Mouse (Mus musculus): ENCODE data around the gene Fyn.

The Fyn gene

GRCm38 (mm10) chr10:39508801-39509200 lies 140.1 kb downstream of the Fyn start:
- DNase-seq (ENCODE audit: low read depth): no peak

- DNase-seq (ENCODE audit: low read depth): no peak
Measured at GRCm38 (mm10) chr10:39509937-39510336, 141.3 kb downstream of the Fyn start.

- DNase-seq (ENCODE audit: low read depth): no peak
Measured at GRCm38 (mm10) chr10:39512631-39513314, 144.1 kb downstream of the Fyn start.

DNA sequence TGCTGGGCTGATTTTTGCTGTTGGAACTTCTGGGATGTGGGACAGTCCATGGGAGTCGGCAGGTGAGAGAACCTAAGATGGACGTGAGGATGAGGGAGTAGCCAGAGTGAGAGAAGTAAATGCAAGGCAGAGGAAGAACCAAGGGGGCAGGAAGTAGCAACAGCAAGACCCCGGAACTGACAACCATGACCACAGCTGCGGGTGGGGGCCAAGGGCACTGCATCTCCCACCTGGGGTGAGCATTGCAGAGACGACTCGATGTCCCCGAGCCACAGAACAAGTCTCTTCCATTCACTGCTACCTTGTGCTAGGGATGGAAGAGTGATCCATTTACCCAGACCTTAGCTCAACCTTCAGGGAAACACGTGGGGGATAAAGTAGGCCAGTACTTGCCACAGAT lies 146.3 kb downstream of the Fyn start:
- DNase-seq (ENCODE audit: low read depth): no peak

GRCm38 (mm10) chr10:39516541-39517133 lies 148.0 kb downstream of the Fyn start:
- DNase-seq (ENCODE audit: low read depth): no peak

GRCm38 (mm10) chr10:39517375-39517774 lies 148.7 kb downstream of the Fyn start:
- DNase-seq (ENCODE audit: low read depth): no peak

GRCm38 (mm10) chr10:39518232-39518631 lies 149.6 kb downstream of the Fyn start:
- no peak for DNase-seq (ENCODE audit: low read depth)

DNA sequence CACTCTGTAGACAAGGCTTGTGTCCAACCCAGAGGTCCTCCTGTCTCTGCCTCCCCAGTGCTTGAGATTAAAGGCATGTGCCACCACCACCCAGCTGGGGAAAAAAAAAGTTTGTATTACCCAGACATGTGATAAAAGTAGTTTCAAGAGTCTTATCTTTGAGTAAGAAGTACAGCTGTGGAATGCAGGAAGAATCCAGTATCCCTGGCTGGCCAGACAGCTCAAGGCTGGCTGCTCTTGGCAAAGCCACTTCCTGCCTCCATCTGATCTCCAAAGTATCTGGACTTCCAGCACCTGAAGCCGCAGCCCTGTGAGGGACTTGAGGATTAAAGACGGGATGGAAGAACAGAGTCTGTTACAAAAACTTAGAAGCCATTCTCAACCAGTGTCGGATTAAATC lies 150.2 kb downstream of the Fyn start:
- DNase-seq (ENCODE audit: low read depth): no peak

- DNase-seq (ENCODE audit: low read depth): no peak
Measured at GRCm38 (mm10) chr10:39520123-39520989, 151.7 kb downstream of the Fyn start.

DNA sequence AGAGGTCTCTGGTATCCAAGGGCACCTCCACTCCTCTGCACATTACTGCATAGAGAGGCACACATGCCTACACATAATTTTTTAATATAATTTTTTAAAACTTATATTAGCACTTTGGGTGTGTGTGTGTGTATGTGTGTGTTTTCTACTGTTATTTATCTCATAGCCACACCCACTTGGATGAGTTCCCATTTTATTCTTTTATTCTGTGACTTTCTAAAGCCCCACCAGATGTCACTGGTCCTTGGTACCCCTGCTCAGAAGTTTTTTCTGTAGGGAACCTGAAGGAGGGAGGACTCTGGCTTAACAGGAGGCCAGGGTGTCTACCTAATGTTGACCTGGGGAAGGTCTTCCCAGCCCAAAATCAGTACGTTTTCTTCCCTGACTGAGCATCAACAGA lies 152.7 kb downstream of the Fyn start:
- DNase-seq (ENCODE audit: low read depth): no peak

- no peak for DNase-seq (ENCODE audit: low read depth)
Measured at GRCm38 (mm10) chr10:39521861-39522391, 153.3 kb downstream of the Fyn start.

DNA sequence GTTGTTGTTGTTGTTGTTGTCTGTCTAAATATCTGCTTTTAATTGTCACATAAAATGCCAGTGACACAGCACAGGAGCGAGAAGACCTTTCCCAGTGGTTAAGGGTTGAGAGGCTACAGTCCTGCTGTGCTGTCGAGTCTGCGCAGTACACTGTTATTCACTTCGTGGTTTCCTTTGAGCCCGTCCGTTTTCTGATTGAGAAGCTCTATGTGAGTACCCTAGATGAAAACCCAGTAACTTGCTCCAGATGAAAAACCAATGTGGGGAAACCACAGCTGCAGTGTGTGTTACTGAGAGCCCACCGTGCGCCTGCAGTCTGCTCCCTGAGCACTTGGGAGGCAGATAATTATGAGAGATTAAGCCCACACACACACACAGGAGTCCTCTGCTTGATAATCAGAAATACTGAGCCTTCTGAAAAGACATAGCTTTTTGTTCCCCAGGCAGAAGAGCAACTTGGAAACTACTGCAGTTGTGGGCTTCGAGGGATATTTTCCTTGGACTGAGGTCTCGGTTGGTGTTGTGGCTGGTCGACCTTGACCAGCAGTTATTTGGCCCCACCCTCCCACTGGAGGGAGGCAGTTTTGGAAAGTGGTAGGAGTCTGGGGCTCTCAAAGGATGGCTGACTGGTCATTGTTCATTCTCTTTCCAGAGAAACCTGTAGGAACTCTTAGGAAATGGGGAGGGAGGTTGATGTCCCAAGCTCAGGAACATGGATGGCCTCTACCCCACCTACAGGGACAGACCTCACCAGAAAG lies 154.4 kb downstream of the Fyn start:
- DNase-seq (ENCODE audit: low read depth): no peak

DNA sequence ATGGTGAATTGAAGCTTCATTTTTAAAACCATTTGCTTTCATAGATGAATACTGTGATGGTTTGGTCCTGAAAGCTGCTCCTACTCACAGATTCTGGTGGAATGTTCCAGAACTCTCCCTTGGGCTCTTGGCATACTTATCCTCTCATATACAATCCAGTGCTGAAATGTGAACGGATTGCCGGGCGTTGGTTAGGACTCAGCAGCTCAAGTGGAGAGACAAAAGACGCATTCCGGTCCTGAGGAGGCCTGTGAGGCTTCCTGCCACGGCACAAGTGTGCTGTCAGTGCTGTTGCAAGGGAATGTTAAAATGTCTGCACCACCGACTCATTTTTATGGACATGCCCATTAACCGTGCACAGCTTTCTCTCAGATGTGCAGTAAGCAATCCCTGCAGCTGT lies 155.7 kb downstream of the Fyn start:
- no peak for DNase-seq (ENCODE audit: low read depth)

DNA sequence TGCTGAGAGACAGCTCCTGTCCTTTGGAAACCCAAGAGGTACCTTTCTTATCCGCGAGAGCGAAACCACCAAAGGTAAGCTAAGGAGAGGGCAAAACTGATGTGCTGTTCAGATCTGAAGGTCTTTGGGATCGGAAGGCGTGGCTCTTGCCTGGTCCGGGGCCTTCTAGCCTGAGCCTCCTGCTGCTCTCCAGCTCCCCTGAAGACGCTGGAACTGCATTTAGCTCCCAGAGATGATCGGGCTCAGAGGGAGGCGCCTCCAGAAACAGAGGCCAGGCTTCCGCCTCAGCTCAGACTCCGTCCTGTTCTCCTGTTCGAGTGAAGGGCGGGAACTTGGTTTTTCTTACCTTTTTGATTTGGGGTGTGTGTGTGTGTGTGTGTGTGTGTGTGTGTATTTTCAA lies 156.8 kb downstream of the Fyn start:
- no peak for DNase-seq (ENCODE audit: low read depth)

- DNase-seq (ENCODE audit: low read depth): no peak
Measured at GRCm38 (mm10) chr10:39527113-39527512, 158.5 kb downstream of the Fyn start.

GRCm38 (mm10) chr10:39529179-39529578 lies 160.5 kb downstream of the Fyn start:
- no peak for DNase-seq (ENCODE audit: low read depth)

GRCm38 (mm10) chr10:39532008-39532740 lies 163.5 kb downstream of the Fyn start:
- no peak for DNase-seq (ENCODE audit: low read depth)

GRCm38 (mm10) chr10:39532823-39533222 lies 164.2 kb downstream of the Fyn start:
- no peak for DNase-seq (ENCODE audit: low read depth)

DNA sequence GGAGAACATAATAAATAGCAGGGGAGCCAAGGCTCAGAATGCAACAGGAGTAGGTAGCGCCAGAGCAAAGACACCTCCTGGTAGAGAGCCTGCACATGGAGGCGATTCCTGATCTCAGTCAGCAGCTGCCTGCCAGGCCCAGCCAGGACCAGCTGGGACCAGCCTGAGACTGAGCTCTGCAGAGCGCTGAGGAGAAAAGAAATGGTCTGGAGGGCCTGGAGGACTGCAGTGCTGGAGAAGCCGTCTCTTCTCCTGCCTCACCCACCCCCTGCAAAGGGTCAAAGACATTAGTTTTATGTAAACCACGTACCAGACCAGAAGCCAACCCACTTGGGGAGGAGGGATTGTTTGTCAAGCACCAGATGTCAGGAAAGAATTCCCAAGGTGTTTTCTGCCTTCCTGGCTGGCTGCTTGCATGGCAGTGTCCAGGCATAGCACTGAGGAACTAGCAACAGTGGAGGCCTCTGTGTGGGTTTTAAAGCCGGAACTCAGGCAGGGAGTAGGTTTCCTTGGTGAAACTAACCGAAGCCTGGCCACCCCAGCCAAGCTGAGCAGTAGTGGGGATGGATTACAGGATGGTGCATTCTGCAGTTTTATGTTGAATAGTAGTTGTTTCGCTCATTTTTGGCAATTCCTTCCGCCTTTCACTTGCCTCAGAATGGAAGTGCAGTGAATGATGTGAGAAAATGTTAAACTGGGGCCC lies 165.8 kb downstream of the Fyn start:
- no peak for DNase-seq (ENCODE audit: low read depth)

GRCm38 (mm10) chr10:39535347-39535746 lies 166.7 kb downstream of the Fyn start:
- DNase-seq (ENCODE audit: low read depth): no peak

DNA sequence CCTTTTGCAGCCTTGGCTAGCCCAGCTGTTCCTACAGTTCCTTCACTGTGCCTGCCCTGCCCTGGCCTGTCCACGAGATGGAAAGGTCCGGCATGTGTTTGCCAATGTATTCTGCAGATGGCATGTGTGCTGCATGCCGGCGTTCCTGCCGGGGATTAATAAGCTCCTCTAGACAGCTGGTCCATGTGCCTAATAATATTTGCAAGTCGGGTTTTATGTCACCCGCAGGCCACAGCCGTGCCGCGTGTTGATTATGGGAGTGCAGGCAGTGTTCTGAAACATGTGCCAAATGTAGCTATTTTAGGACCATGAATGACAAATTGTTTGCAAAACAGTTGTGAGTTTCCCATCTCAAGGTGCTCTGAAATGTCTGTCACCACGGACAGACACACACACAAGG lies 167.6 kb downstream of the Fyn start:
- no peak for DNase-seq (ENCODE audit: low read depth)

All from fibroblast of lung, adult 2 months (primary cell).